Mouse (Mus musculus): ENCODE results near the gene Olfr812. TPM values are rescaled to one million over a fixed set of nuclear protein-coding genes. Genes with fewer than 3 reads are reported as not detected.

The Olfr812 gene
- polyA plus RNA-seq, 1 experiment from 2014 or later: not detected

Other genes starting within 250 kb of the Olfr812 start
- not detected in 2 replicates for gene Olfr796, start 233.5 kb downstream of the Olfr812 start, polyA plus RNA-seq (2015; fragmentation: Nextera tagmentation; extraction: Ambion mirVana)
- not detected in 2 replicates for gene Olfr798, start 218.2 kb downstream of the Olfr812 start, polyA plus RNA-seq (2015; fragmentation: Nextera tagmentation; extraction: Ambion mirVana)
- gene Olfr799, start 208.6 kb downstream of the Olfr812 start, polyA plus RNA-seq (2015; fragmentation: Nextera tagmentation; extraction: Ambion mirVana): not detected in 2 replicates
- not detected in 2 replicates for gene Olfr800, start 188.4 kb downstream of the Olfr812 start, polyA plus RNA-seq (2015; fragmentation: Nextera tagmentation; extraction: Ambion mirVana)
- not detected in 2 replicates for gene Olfr801, start 172.2 kb downstream of the Olfr812 start, polyA plus RNA-seq (2015; fragmentation: Nextera tagmentation; extraction: Ambion mirVana)
- not detected in 2 replicates for gene Olfr802, start 157.9 kb downstream of the Olfr812 start, polyA plus RNA-seq (2015; fragmentation: Nextera tagmentation; extraction: Ambion mirVana)
- gene Olfr803, start 151.8 kb downstream of the Olfr812 start, polyA plus RNA-seq (2015; fragmentation: Nextera tagmentation; extraction: Ambion mirVana): not detected in 2 replicates
- gene Olfr804, start 142.9 kb downstream of the Olfr812 start, polyA plus RNA-seq (2015; fragmentation: Nextera tagmentation; extraction: Ambion mirVana): not detected in 2 replicates
- gene Olfr805, start 116.7 kb downstream of the Olfr812 start, polyA plus RNA-seq (2015; fragmentation: Nextera tagmentation; extraction: Ambion mirVana): not detected in 2 replicates
- gene Olfr806, start 104.2 kb downstream of the Olfr812 start, polyA plus RNA-seq (2015; fragmentation: Nextera tagmentation; extraction: Ambion mirVana): not detected in 2 replicates
- gene Olfr807, start 88.3 kb downstream of the Olfr812 start, polyA plus RNA-seq (2015; fragmentation: Nextera tagmentation; extraction: Ambion mirVana): not detected in 2 replicates
- not detected in 2 replicates for gene Olfr808, start 80.6 kb downstream of the Olfr812 start, polyA plus RNA-seq (2015; fragmentation: Nextera tagmentation; extraction: Ambion mirVana)
- not detected in 2 replicates for gene Olfr809, start 71.5 kb downstream of the Olfr812 start, polyA plus RNA-seq (2015; fragmentation: Nextera tagmentation; extraction: Ambion mirVana)
- not detected in 2 replicates for gene Olfr810, start 51.2 kb downstream of the Olfr812 start, polyA plus RNA-seq (2015; fragmentation: Nextera tagmentation; extraction: Ambion mirVana)
- not detected in 2 replicates for gene Olfr811, start 41.7 kb downstream of the Olfr812 start, polyA plus RNA-seq (2015; fragmentation: Nextera tagmentation; extraction: Ambion mirVana)
- gene Olfr813, start 9.3 kb upstream of the Olfr812 start, polyA plus RNA-seq (2015; fragmentation: Nextera tagmentation; extraction: Ambion mirVana): not detected in 2 replicates
- gene Olfr814, start 33.8 kb upstream of the Olfr812 start, polyA plus RNA-seq (2015; fragmentation: Nextera tagmentation; extraction: Ambion mirVana): not detected in 2 replicates
- not detected in 2 replicates for gene Olfr815, start 59.8 kb upstream of the Olfr812 start, polyA plus RNA-seq (2015; fragmentation: Nextera tagmentation; extraction: Ambion mirVana)
- not detected in 2 replicates for gene Olfr816, start 69.5 kb upstream of the Olfr812 start, polyA plus RNA-seq (2015; fragmentation: Nextera tagmentation; extraction: Ambion mirVana)
- not detected in 2 replicates for gene Olfr818, start 103.0 kb upstream of the Olfr812 start, polyA plus RNA-seq (2015; fragmentation: Nextera tagmentation; extraction: Ambion mirVana)
- gene Olfr819, start 121.2 kb upstream of the Olfr812 start, polyA plus RNA-seq (2015; fragmentation: Nextera tagmentation; extraction: Ambion mirVana): not detected in 2 replicates
- not detected in 2 replicates for gene Olfr247, start 130.0 kb upstream of the Olfr812 start, polyA plus RNA-seq (2015; fragmentation: Nextera tagmentation; extraction: Ambion mirVana)
- gene Gm10310, start 139.0 kb upstream of the Olfr812 start, polyA plus RNA-seq (2015; fragmentation: Nextera tagmentation; extraction: Ambion mirVana): not detected in 2 replicates
- gene Olfr820, start 166.5 kb upstream of the Olfr812 start, polyA plus RNA-seq (2015; fragmentation: Nextera tagmentation; extraction: Ambion mirVana): not detected in 2 replicates
- not detected in 2 replicates for gene Olfr821, start 184.3 kb upstream of the Olfr812 start, polyA plus RNA-seq (2015; fragmentation: Nextera tagmentation; extraction: Ambion mirVana)
- gene Olfr822, start 225.1 kb upstream of the Olfr812 start, polyA plus RNA-seq (2015; fragmentation: Nextera tagmentation; extraction: Ambion mirVana): not detected in 2 replicates